Mouse (Mus musculus) frontal cortex, postnatal 36 days (tissue): ENCODE measurements around the gene Siglec1.
A peak's percentile ranks its signal among the peaks of the same experiment; 100 is the strongest.

Source experiments
- DNase-seq, 2 experiments: peaks; one replicate each; pipeline ENCODE4 v3.0.0; 2022; ENCODE audit warnings: low spot score in 2 of 2

Siglec1 gene

DNA sequence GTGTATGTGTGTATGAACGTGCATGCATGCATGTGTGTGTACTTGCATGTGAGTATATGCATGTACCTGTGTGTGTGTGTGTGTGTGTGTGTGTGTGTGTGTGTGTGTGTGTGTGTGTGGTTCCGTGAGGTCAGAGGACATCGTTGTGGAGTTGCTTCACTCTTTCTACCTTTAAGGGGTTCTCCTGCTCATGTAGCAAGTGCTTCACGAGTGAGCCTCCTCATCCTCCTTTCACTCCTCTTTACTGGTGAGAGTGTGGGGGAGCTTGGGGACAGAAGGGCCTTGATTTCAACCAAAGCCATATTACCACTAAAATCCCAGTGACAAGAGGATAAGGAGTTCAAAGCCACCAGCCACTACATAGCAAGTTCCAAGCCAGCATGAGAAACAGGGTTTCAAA lies 10.5 kb upstream of the Siglec1 start:
- DNase-seq: no peak

DNA sequence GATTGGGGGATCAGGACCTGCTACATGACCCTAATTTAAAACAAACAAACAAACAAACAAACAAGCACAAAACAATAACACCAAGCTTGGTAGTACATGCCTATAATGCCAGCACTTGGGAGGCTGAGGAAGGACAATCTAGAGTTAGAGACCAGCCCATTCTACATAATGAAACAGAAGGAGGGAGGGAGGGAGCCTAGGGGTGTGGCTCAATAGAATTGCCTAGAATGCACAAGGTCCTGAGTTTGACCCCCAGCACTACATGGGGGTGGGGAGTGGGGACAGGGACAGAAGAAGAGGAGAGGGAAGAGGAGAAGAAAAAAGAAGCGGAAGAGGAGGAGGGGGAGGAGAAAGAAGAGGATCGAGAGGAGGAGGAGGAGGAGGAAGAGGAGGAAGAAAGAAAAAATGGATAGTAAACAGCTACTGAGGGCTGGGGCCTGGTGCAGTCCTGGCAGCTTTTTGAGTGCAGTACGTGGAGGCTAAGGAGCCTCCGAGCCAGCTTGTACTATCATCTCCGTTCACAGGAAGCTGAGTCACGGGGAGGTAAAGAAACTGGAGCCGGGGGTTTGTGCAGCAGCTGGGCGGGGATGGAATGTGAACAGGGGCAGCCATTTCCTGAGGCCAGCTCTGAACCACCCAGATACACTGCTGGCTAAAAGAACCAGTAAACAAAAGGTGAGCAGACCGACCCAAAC lies 9.7 kb upstream of the Siglec1 start:
- no peak for DNase-seq

DNA sequence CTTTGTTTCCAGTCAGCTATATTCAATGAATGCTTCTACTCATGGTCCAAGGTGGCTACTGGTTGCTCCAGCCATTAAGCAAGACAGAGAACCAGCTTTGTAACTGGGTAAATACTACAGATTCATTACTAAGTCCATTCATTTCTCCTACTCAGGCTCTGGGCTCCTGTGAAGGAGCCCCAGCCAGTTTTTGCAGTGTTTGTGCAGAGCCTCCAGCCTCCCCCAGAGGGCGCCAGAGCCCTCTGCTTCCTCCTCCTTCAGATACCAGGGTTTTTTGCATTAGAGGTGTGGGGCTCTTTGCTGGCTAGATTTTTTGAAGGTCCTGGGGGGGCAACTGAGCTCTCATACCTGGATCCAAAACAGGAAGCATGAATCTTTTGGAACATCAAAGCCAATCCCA lies 8.3 kb upstream of the Siglec1 start:
- DNase-seq: peak; percentile 70 to 85

DNA sequence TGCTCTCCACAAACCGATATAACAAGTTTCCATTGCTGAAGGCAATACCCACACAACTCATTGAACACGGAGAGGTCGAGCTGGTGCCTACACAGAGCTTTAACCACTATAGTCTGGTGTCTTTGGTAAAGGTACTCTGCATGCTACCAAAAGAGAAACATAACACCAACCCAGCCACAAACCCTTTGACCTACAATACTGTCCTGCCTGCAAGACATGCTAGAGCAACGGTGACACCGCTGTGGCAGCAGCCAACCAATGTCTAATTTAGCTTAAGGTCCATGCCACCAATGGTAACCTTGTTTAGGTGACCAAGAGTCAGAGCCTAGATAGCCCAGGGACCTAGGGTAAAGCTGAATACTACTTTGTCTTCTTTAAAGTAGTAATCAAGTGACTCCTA lies 7.0 kb upstream of the Siglec1 start:
- DNase-seq: no peak

DNA sequence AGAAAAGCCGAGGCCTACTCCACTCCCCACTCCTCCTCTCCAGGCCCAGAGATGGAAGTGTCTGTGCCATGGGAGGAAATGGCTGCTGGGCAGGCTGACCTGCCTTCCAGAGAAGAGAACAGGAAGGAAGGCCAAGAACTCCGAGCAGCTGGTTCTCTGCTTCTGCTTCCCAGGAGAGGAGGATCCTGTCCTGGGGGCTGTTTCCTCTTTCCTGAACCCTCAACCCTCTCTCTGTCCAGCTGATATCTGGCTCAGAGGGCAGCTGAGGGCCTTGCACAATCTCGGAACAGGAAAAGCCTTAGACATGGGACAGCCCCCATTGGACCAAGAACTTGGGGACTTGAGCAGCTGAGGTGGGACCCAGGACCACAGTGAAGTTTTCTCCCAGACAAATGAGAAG lies 4.3 kb upstream of the Siglec1 start:
- DNase-seq: no peak

DNA sequence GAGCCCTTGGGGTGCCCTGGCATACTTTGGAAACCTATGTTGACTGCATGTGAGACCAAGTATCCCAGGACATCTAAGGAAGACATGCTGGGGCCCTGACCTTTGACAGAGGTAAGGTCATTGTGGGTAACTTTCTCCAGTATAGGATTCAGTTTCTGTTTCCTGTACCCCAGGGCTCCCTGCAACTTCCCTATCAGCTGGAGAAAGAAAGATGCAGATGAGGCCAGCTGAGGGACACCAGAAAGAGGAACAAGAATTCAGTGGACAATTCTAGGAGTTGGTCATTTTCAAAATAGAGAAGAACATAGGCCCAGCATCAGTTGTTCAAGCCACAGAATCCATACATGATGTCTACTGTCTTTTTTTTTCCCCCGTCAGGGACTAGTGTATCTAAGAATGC lies 3.1 kb upstream of the Siglec1 start:
- DNase-seq: no peak

DNA sequence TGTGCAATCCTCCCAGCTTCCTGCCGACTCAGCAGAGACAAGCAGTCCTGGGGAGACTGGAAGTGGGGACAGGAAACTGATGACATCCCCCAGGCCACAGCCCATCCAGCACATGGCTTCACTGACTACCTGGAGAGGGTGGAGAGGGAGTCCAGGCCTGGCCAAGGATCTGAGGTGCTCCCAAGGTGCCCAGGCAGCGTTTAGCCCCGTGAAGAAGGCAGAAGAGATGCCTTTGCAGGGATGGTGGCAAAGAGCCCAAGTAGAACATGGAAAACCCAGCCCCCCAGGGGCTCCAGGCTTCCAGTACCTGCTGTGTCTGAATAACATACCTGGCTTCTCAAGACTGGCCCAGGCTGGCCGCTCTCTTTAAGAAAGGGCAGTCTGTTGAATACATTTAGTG lies 2.0 kb upstream of the Siglec1 start:
- no peak for DNase-seq

DNA sequence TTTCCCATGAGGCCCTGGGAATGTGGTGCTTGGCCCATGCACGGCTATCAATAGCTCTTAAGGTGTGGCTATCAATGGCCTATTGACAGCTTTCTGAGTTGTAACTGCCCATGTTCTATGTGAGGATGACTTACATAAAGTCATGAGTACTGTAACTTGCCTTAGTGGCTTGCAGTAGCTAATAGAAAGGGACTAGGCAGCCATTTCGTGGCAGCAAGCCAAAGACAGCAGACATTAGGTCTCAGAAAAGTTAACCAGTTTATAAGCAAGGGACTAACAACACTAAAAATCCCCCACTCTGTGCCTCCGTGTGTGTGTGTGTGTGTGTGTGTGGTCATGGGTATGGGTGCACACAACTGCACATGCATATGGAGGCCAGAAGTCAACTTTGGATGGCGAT lies 2.4 kb downstream of the Siglec1 start:
- no peak for DNase-seq

DNA sequence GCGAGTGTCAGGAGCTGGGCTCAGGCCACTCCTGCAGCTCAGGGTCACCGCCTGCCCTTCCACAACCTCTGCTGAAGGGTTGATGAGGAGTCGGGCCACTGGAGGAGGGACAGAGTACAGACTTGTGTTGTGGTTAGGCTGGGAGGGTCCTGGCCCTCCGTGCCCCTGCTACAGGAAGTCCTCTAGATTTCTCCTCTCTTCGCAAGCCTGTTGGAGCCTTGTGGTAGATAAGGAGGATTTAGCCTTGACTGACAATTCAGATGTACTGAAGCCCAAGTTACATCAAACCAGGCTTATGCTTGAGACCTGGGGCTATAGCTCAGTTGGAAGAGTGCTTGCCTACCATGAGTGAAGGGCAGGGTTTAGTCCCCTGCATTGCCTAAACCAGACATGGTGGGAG lies 6.1 kb downstream of the Siglec1 start:
- no peak for DNase-seq

DNA sequence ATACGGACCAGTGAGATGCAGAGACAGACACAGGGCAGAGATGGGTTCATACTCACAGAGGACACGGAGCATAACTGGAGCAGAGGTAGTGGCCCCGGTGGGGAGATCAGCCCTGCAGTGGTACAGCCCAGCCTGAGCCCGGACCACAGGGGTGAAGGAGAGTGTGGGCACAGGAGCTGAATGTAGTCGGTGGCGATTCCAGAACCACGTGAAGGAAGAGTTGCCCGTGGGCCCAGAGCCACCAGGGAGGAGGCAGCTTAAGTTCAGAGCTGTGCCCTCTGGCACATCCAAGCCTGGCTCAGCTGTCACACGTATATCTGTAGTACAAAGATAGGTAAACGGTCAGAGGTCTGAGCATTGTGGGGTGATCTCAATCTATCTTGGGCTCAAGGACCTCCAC lies 14.0 kb downstream of the Siglec1 start:
- no peak for DNase-seq

DNA sequence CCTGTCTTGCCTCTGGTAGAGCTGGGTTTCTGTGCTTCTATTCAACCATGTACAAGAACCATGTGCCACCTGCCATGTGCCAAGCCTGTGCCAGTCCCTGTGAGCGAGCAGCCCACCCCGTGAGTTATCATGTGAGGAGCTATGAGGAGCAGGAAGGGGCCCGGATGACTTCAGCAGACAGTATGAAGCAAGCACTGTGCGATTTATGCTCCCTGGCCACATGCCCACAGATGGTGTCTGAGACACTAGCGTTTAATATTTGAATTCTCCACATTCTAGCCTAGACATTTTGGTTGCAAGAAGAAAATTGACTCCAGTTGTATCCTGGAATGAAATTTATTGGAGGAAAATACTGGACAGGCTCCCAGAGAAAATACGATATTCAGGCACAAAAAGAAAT lies 19.1 kb downstream of the Siglec1 start:
- no peak for DNase-seq

DNA sequence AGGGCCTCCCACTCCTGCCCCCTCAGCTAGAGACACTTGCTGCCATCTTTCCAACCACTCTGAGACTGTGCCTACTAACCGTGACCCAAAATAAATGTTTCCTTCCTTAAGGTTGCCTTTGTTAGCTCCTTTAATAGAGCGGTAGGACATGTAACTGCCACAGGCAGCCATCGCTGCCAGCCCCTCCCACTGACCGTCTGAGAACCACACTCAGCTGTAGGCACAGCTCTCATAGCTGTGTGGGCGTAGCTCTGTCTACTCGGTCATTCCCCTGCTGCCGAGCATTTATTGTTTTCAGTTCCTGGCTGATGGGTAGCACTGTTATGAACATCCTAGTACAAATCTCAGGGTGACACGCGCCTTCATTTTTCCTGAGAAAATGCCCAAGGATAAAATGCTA lies 20.2 kb downstream of the Siglec1 start:
- DNase-seq: peak in 1 of 2 experiments; percentile 40

DNA sequence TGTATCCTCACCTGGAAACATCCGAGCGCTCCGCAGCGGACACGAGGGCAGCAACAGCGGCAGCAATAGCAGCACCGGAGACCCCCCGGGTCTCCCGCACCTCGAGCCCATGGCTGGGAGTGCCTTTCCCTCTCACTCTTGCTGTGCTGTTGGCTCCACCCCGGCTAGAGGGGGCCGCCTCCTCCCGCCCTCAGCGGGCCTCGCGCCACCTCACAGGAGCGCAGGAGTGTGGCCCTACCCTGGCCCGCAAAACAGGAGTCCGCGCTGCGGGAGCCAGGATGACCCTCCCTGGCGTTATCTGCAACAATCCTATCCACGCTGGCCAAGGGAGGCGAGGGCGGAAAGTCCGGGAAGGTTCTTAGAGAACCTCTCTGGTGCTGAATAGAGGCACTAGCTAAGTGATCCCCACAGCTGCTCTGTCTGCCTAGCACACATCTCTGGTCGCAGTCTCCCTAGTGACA lies 23.1 kb downstream of the Siglec1 start, which contains the start of gene Adam33:
Gene Adam33 (minus strand): TSS at position 411 of the 461 bp plus-strand sequence.
- DNase-seq: no peak

DNA sequence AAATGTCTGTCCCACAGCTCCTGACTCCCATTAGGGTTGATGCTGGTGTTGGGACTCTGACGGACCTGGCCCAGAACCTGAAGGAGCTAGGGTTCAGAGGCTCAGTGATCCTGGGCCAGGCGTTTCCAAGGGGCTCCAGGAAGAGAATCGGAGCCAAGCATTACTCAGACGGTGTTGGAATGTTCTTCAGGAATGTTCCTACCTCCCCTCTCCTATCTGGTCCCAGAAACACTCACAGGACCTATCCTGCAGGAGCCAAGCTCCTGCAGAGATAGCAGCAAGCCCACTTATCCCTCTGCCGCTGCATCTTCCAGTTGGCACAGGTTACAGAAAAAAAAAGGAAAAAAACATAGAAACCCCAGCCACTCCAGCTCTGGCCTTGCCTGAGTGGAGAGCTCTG lies 25.0 kb downstream of the Siglec1 start:
- DNase-seq: no peak

DNA sequence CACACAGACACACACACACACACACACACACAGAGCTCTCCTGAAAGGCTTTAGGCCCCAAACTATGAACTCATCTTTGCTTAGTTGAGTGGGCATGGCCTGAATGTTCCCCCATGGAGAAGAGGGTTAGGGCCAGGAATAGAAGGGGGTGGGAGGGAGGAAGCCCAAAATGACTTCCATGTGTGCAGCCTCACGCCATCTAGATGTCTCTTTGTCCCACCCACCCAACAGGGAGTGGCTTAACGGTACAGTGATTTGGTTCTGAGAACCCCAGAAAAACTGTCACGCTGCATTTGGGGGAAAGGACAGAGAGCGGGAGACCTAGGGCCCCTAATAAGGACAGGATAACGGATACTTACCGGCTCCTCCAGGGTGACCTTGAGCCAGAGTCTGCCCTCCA lies 25.8 kb downstream of the Siglec1 start:
- DNase-seq: no peak

DNA sequence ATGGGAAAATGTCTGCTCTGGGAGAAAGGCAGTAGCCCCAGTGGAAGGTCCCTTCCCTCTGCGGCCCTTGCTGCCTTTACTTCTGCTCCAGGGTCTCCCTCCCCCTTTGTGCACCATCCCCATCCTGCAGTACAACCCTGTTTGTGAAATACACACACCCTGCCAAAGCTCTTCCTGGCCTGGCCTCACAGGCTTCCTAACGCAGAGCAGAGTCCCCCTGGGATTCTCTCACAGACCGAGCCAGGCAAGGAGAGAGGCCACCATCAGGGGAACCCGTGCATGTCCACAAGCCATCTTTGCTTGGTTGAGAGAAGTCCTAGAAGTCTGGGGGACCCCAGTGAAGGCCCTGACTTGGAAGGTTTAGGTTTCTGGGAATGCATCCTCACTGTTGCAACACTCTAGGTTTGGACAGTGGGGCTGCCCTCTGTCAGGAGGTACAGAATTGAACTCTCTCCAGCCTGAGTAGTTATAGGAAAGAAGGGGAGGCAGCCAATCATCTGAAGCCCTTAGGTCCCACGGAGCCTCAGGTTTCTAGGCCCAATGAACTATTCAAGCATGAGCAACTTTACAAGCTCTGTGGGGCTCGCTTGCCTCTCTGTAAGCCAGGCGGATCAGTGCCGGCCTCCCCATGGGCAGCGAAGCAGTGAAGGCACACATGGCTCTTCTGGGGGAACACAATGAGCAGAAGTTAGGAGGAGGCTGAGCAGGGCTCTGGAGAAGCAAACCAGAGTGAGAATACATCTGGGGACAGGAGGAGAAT lies 26.6 kb downstream of the Siglec1 start:
- no peak for DNase-seq

DNA sequence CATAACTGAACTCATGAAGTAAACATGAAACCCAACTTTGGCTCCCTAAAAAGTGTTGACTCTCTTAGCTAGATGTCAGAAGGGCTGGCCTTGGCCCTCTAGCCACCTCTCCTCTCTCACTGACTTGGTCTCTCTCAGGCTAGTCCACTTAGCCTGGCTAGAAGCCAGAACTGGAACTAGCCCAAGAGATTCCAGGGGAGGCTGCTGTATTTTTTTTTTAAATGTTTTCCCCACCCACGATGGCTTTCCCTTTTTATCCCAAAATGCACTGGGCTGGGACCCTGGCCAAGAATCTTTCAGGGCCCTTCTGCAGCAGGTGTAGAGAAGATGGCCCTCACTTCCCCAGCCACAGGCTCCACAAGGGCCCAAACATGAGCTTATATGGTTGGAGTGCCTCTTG lies 27.2 kb downstream of the Siglec1 start:
- DNase-seq: no peak

DNA sequence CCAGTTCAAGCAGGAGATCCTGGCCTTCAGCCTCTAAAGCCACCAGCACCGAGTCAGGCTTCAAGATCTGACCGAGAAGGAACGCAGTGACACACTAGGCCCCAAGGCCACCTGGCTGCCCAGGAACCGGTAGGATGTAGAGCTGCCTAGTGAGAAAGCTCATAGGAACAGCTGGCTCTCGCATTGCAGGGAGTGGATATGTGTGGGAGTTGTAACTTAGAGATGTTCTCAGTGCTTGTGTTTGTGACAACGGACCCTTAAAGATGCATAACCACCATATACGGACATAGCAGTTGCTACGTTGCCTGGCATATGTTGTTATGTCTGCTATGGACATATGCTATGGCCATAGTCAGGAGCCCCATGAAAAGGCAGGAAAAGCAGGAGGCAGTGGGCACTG lies 27.9 kb downstream of the Siglec1 start:
- no peak for DNase-seq

DNA sequence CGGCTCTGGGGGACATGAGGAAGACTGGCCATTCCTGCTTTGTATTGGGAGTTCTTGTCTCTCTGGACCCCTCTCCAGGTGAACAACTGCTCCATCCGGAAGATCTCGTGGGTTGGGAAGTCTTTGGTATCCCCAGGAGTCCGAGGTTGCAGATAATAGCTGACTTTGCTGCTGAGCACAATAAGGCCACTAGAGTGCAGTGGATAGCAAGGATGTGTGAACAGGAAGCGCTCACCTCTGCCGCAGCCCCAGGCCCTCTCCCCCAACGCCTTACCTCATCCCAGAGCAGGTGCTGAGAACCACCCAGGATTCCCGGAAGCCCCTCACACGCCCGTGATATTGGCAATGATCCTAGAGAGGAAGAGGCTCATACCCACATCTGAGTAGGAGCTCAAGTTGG lies 30.4 kb downstream of the Siglec1 start:
- no peak for DNase-seq

DNA sequence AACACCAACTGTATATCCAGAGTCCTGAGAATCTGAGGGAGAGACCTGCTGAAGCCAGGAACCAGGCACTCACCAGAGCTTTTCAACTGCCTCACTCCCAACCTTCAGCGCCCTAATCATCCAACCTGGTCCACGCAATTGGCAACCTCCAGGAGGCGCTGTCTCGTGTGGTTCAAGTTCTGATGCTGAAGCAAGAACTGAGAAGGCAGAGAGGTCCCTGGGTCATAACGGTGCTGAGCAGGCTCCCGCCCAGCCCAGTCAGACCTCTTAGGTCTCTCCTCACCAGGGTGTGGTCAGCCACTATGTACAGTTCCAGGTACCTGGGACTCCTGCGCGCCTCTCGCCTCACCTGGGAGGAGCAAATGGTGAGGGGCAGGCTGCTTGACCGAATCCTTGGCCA lies 30.9 kb downstream of the Siglec1 start:
- DNase-seq: no peak

DNA sequence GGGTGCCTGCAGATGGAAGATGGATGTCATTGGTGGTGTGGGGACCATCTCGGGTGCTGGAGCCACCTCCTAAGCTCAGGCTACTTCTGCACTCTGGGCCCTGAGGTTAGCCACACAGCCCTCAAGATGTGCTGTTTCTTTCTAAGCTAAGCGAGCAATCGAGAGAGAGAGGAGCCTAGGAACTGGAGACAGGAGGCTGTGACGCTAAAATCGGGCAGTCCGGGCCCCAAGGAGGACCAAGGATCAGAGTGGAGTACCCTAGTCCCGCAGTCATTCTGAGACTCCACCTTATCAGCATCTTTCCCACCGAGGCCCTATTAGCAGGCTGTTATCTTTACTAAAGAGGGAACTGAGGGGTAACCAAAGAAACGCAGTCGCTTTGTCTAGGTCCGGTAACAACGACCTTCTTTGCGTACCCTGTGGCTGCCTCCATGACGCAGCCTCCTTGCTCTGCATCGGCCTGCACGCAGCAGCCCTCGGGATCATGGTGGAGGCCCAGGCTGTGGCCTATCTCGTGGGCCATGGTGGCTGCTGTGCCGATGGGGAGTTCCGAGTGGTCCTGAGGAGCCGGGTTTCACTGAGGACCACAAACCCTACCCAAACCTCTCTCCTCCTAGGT lies 31.8 kb downstream of the Siglec1 start:
- no peak for DNase-seq

DNA sequence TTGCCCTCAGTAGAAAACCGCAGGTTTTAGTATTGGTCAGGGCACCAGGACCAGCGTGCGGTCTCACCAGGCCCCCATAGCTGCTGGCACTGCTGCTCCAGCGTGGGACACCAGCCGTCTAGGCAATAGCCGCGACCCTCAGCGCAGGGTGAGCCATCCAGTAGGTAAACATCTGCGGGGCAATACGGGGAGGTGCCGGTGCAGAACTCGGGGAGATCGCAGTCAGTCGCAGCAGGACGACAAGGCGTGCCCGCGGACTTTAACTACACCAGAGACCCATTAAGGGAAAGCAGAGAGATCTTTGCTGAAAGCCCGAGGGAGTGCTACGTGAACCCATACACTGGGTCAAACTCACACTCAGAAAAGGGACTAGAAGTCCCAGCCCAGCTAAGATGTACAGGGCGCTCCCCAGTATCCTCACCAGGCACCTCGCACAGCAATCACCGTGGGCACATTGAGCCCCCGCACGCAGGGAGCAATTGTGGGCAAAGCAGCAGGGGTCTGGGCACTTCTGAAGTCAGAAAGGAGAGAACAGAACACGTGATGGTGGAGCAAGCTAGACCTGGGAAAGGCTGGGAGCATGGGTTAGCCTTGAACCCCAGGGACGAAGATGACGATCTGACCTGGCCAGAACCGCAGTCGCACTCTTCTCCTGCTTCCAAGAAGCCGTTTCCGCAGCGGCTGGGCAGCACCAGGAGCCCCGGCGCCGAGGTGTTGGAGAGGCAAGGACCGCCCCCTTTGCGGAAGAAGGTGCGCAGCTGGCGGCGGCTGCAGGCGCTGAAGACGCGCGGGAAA lies 32.5 kb downstream of the Siglec1 start:
- no peak for DNase-seq
